ENCODE assay signal across 17 mouse cellular contexts in genomic region chr1:52866007-52866406, GRCm38 (mm10). TPM values are rescaled to one million over a fixed set of nuclear protein-coding genes. Genes with fewer than 3 reads are reported as not detected.
DNase-seq lines count a peak whose midpoint lies in the region; TF ChIP-seq lines count a peak whose summit lies in the region.
"Had no signal": no experiment of that assay in that cellular context is flagged by ENCODE, and none has a peak within 500 bp of the region (broad histone marks: within the 10 kb centered on the region; RNA-seq: fewer than 3 reads in every experiment).

No protein-coding gene starts in this region.

- no peak overlapping the region for H3K4me3 ChIP-seq in MEL (ENCODE audit: control insufficient read depth in 1 of 2, insufficient read depth in 1 of 2, low read depth in 2 of 2, low read length in 2 of 2)

- no peak for TF ChIP-seq POLR2A in MEL (IDR thresholded peaks at IDR 0.05; ENCODE audit: control insufficient read depth in 1 of 2, insufficient read depth in 1 of 2, low read depth in 1 of 2, low read length in 2 of 2, poor library complexity in 1 of 2)

- no peak overlapping the region for H3K9ac ChIP-seq in MEL (ENCODE audit: control insufficient read depth, low read depth, low read length, poor library complexity, severe bottlenecking)

- TF ChIP-seq RAD21 in MEL (IDR thresholded peaks at IDR 0.05; ENCODE audit: low read depth, low read length), result no peak

- H3K27me3 ChIP-seq in MEL (ENCODE audit: control insufficient read depth in 1 of 2, insufficient read depth in 2 of 2, low read length in 2 of 2), result no peaks in the 10 kb centered on the region
- H3K27me3 ChIP-seq: CH12.LX, Patski had no signal

- peak; percentile 72 to 81 for TF ChIP-seq EP300 in MEL (IDR thresholded peaks at IDR 0.05; ENCODE audit: low read depth in 1 of 2, low read length in 2 of 2)

- H3K79me2 ChIP-seq in MEL (ENCODE audit: control insufficient read depth, insufficient read depth, low read length, poor library complexity), result no peaks in the 10 kb centered on the region

- no peak overlapping the region; the same call in 1 of the 2 replicates for H3K27ac ChIP-seq in MEL (ENCODE audit: control insufficient read depth, low read depth, low read length)

- H3K9me3 ChIP-seq in MEL (replicated peaks; ENCODE audit: insufficient read depth, low read length), result no peaks in the 10 kb centered on the region
- H3K9me3 ChIP-seq: G1E had no signal

- H3K36me3 ChIP-seq in MEL (ENCODE audit: control insufficient read depth in 1 of 2, insufficient read depth in 2 of 2, low read length in 2 of 2), result peaks cover 9 to 12% of the 10 kb centered on the region in 2 experiments

- H3K4me1 ChIP-seq in MEL (ENCODE audit: control insufficient read depth in 1 of 2, insufficient read depth in 2 of 2, low read length in 2 of 2), result peaks cover 4 to 13% of the 10 kb centered on the region in 2 experiments; a peak in 3 of 4 replicates

- TF ChIP-seq CTCF in MEL (IDR thresholded peaks at IDR 0.05 in 2 of 3, conservative IDR thresholded peaks at IDR 0.05 in 1 of 3; ENCODE audit: control insufficient read depth in 1 of 3, insufficient read depth in 1 of 3, low read depth in 2 of 3, low read length in 3 of 3, poor library complexity in 1 of 3, severe bottlenecking in 1 of 3), result no peak

- peak; percentile 26 for DNase-seq in MEL (ENCODE audit: low read depth, low spot score)
- no peak for DNase-seq in thymus, postnatal 0 days (ENCODE audit: low spot score)
- DNase-seq: adrenal gland, adult 2 months; adrenal gland, adult 8-10 months; adrenal gland, postnatal 10 days; adrenal gland, postnatal 14 days; adrenal gland, postnatal 25 days; adrenal gland, postnatal 36 days; B cell, adult 2 months; cerebellum, adult 11 months; cerebellum, adult 11-12 months; cerebellum, adult 18-20 months; cerebellum, adult 2 months; cerebellum, adult 8-10 months had no signal

TF ChIP-seq in MEL, 35 proteins besides CTCF, POLR2A, EP300 and RAD21:
- TF ChIP-seq ZC3H11A (IDR thresholded peaks at IDR 0.05; ENCODE audit: low read depth, low read length) (no peak), TCF12 (IDR thresholded peaks at IDR 0.05; ENCODE audit: low read depth, low read length) (peak; percentile 52; the same call in 1 of the 2 replicates), MYB (IDR thresholded peaks at IDR 0.05; ENCODE audit: low read depth, low read length) (peak; percentile 64; the same call in 1 of the 2 replicates), KAT2A (conservative IDR thresholded peaks at IDR 0.05; ENCODE audit: low read depth, low read length) (no peak), GATA1 (IDR thresholded peaks at IDR 0.05; ENCODE audit: low read depth, low read length) (peak; percentile 44; the same call in 1 of the 2 replicates)

RNA-seq across cellular contexts. Expression of gene Hibch, which starts 21.3 kb away (rescaled TPM):
- total RNA-seq in MEL (2012; rRNA removed), result 28.5 and 31.2 TPM in 2 replicates
- 10 to 100 TPM in 1 of 2 experiments, not detected in 1; 35.2 TPM for polyA plus RNA-seq in MEL (2012; ENCODE audit: insufficient read depth in 1 of 2, insufficient read length in 2 of 2, low read depth in 1 of 2, low replicate concordance in 2 of 2, missing spikeins in 1 of 2)
- polyA plus RNA-seq in thymus, postnatal 0 days (2015; fragmentation: Nextera tagmentation; extraction: Ambion mirVana), result 23.8 and 24.3 TPM in 2 replicates

RNA-seq across cellular contexts. Expression of gene Inpp1, which starts 48.5 kb away (rescaled TPM):
- 0.96 and 1.9 TPM in 2 replicates for total RNA-seq in MEL (2012; rRNA removed)
- polyA plus RNA-seq in MEL (2012; ENCODE audit: insufficient read depth in 1 of 2, insufficient read length in 2 of 2, low read depth in 1 of 2, low replicate concordance in 2 of 2, missing spikeins in 1 of 2), result 1 to 10 TPM in 1 of 2 experiments, not detected in 1; 5.9 TPM
- polyA plus RNA-seq in thymus, postnatal 0 days (2015; fragmentation: Nextera tagmentation; extraction: Ambion mirVana), result 43.5 and 43.7 TPM in 2 replicates
- polyA plus RNA-seq: G1E had no signal
